Mouse (Mus musculus) limb, embryonic 10.5 days (tissue): ENCODE measurements around the gene Gripap1. TPM values are rescaled to one million over a fixed set of nuclear protein-coding genes. Genes with fewer than 3 reads are reported as not detected.
"Not testable (repeated sequence)": the region's sequence is repeated elsewhere in the genome, so short reads cannot be mapped to it uniquely, and the experiment has no call there.

Experiments used
- DNase-seq: peaks from one replicate; pipeline ENCODE4 v3.0.0-alpha.2; 2017; ENCODE audit warnings: low spot score
- H3K27ac ChIP-seq: fragments of 300-500 bp; sonication (generic); 2 replicates; pipeline ENCODE4 v1.5.1; 2016; ENCODE audit warnings: mild to moderate bottlenecking
- H3K27me3 ChIP-seq: fragments of 300-500 bp; sonication (generic); 2 replicates; pipeline ENCODE4 v1.6.1; 2016; ENCODE audit warnings: low read depth, mild to moderate bottlenecking; ENCODE audit not compliant: poor library complexity, severe bottlenecking
- H3K36me3 ChIP-seq: fragments of 300-500 bp; sonication (generic); 2 replicates; pipeline ENCODE4 v1.6.1; 2016; ENCODE audit warnings: mild to moderate bottlenecking, moderate library complexity
- H3K4me1 ChIP-seq: fragments of 300-500 bp; sonication (generic); 2 replicates; pipeline ENCODE4 v1.6.1; 2016
- H3K4me3 ChIP-seq: fragments of 300-500 bp; sonication (generic); 2 replicates; pipeline ENCODE4 v1.5.1; 2016; ENCODE audit warnings: mild to moderate bottlenecking, moderate library complexity
- H3K9me3 ChIP-seq: fragments of 300-500 bp; sonication (generic); replicated peaks from 2 replicates; pipeline ENCODE4 v1.6.1; 2016; ENCODE audit warnings: mild to moderate bottlenecking
- WGBS: fragments of 180-500 bp; shearing (Covaris S2); methylation state at CpG from one replicate; pipeline ENCODE4 v1.1.7; 2016; 5-methylcytosine and 5-hydroxymethylcytosine counted together
- polyA plus RNA-seq: library from polyadenylated mRNA; unstranded; fragments of >200 nt; fragmentation: Nextera tagmentation; extraction: Ambion mirVana; gene quantifications from 2 replicates; pipeline ENCODE4 v1.2.1, GENCODE M21; 2016

Gripap1 gene
- 29.5 and 36.3 TPM in 2 replicates for polyA plus RNA-seq

- Histone ChIP-seq H3K9me3 (no peaks in the 10 kb centered on the region), H3K27ac (peak within 1 kb of the TSS; percentile 75), H3K27me3 (no peaks in the 10 kb centered on the region), H3K4me3 (peak within 1 kb of the TSS; percentile 60), H3K36me3 (no peaks in the 10 kb centered on the region), H3K4me1 (0 out of 2 replicates have a peak, but pooled peaks cover 5% of the 10 kb centered on the region)
- 7% methylated on average over 24 of the region's 24 CpGs for WGBS
- peak; percentile 62 for DNase-seq
These were observed at the start of gene Gripap1 for GRCm38 (mm10) chrX:7789542-7790136. Gene Gripap1, plus strand, starts transcription at chrX:7789765.

- WGBS: 61% methylated on average over 10 of the region's 10 CpGs
- H3K27me3 ChIP-seq: no peaks in the 10 kb centered on the region
- no peaks in the 10 kb centered on the region; the same call in 1 of the 2 replicates for H3K9me3 ChIP-seq
- H3K4me1 ChIP-seq: 0 out of 2 replicates have a peak, but pooled peaks cover 2% of the 10 kb centered on the region
- DNase-seq: no peak
- H3K27ac ChIP-seq: no peak overlapping the region
- H3K4me3 ChIP-seq: no peak overlapping the region
- peaks cover 25% of the 10 kb centered on the region for H3K36me3 ChIP-seq
These were observed 49.3 kb upstream of the Gripap1 start for GRCm38 (mm10) chrX:7740082-7740819.

- DNase-seq: no peak
- Histone ChIP-seq H3K9me3 (no peaks in the 10 kb centered on the region; the same call in 1 of the 2 replicates), H3K27me3 (no peaks in the 10 kb centered on the region), H3K36me3 (peaks cover 19% of the 10 kb centered on the region), H3K27ac (no peak overlapping the region), H3K4me1 (0 out of 2 replicates have a peak, but pooled peaks cover 2% of the 10 kb centered on the region), H3K4me3 (no peak overlapping the region)
- 76% methylated on average over 5 of the region's 5 CpGs for WGBS
These were observed 48.5 kb upstream of the Gripap1 start for GRCm38 (mm10) chrX:7741103-7741502.

GRCm38 (mm10) chrX:7743470-7743869 is 46.1 kb upstream of the Gripap1 start:
- Histone ChIP-seq H3K27me3 (no peaks in the 10 kb centered on the region), H3K4me3 (no peak overlapping the region), H3K27ac (no peak overlapping the region), H3K9me3 (no peaks in the 10 kb centered on the region), H3K36me3 (no peaks in the 10 kb centered on the region), H3K4me1 (0 out of 2 replicates have a peak, but pooled peaks cover 2% of the 10 kb centered on the region)
- no peak for DNase-seq
- 66% methylated on average over 5 of the region's 5 CpGs for WGBS

GRCm38 (mm10) chrX:7744940-7745339 is 44.6 kb upstream of the Gripap1 start:
- DNase-seq: no peak
- no peaks in the 10 kb centered on the region for H3K9me3 ChIP-seq
- 47% methylated on average over 1 of the region's 1 CpGs for WGBS
- H3K4me3 ChIP-seq: no peak overlapping the region
- no peaks in the 10 kb centered on the region for H3K27me3 ChIP-seq
- peaks cover 6% of the 10 kb centered on the region; the same call in 1 of the 2 replicates for H3K4me1 ChIP-seq
- no peaks in the 10 kb centered on the region for H3K36me3 ChIP-seq
- no peak overlapping the region for H3K27ac ChIP-seq

GRCm38 (mm10) chrX:7745429-7745828 is 44.1 kb upstream of the Gripap1 start:
- Histone ChIP-seq H3K4me3 (no peak overlapping the region), H3K27me3 (no peaks in the 10 kb centered on the region), H3K36me3 (no peaks in the 10 kb centered on the region), H3K27ac (no peak overlapping the region), H3K4me1 (peaks cover 6% of the 10 kb centered on the region; the same call in 1 of the 2 replicates), H3K9me3 (no peaks in the 10 kb centered on the region)
- WGBS: 89% methylated on average over 8 of the region's 8 CpGs
- DNase-seq: no peak

GRCm38 (mm10) chrX:7750432-7751116 is 39.0 kb upstream of the Gripap1 start, which contains the start of gene Ccdc120:
Gene Ccdc120, minus strand, starts transcription at chrX:7750905.
- no peaks in the 10 kb centered on the region for H3K27me3 ChIP-seq
- no peaks in the 10 kb centered on the region for H3K9me3 ChIP-seq
- H3K27ac ChIP-seq: peak within 1 kb of the TSS; percentile 86
- peak within 1 kb of the TSS; percentile 69 for H3K4me3 ChIP-seq
- 7% methylated on average over 49 of the region's 56 CpGs for WGBS
- peaks cover 6% of the 10 kb centered on the region; the same call in 1 of the 2 replicates for H3K4me1 ChIP-seq
- no peaks in the 10 kb centered on the region for H3K36me3 ChIP-seq
- peak; percentile 84 for DNase-seq

GRCm38 (mm10) chrX:7753627-7754026 is 35.9 kb upstream of the Gripap1 start:
- 15% methylated on average over 3 of the region's 3 CpGs for WGBS
- H3K4me1 ChIP-seq, DNase-seq, H3K27me3 ChIP-seq, H3K4me3 ChIP-seq, H3K9me3 ChIP-seq, H3K36me3 ChIP-seq, H3K27ac ChIP-seq: not testable (repeated sequence)

- H3K9me3 ChIP-seq: no peaks in the 10 kb centered on the region
- peak within 1 kb of the TSS; percentile 71 for H3K4me3 ChIP-seq
- peak; percentile 82 for DNase-seq
- H3K36me3 ChIP-seq: peaks cover 10% of the 10 kb centered on the region
- peaks cover 22% of the 10 kb centered on the region for H3K4me1 ChIP-seq
- H3K27ac ChIP-seq: peak within 1 kb of the TSS; percentile 82
- 10% methylated on average over 38 of the region's 38 CpGs for WGBS
- no peaks in the 10 kb centered on the region for H3K27me3 ChIP-seq
These were observed 27.2 kb upstream of the Gripap1 start, which contains the start of gene Tfe3 for GRCm38 (mm10) chrX:7762137-7762920. Gene Tfe3, plus strand, starts transcription at chrX:7762560.

GRCm38 (mm10) chrX:7762921-7763197 is 26.7 kb upstream of the Gripap1 start:
- H3K27me3 ChIP-seq: no peaks in the 10 kb centered on the region
- H3K4me3 ChIP-seq: peak overlapping the region; percentile 71
- H3K9me3 ChIP-seq: no peaks in the 10 kb centered on the region
- peak; percentile 35 for DNase-seq
- peaks cover 22% of the 10 kb centered on the region for H3K4me1 ChIP-seq
- peaks cover 16% of the 10 kb centered on the region for H3K36me3 ChIP-seq
- H3K27ac ChIP-seq: peak overlapping the region; percentile 82
- WGBS: 18% methylated on average over 20 of the region's 21 CpGs

GRCm38 (mm10) chrX:7763631-7764393 is 25.8 kb upstream of the Gripap1 start:
- Histone ChIP-seq H3K27ac (no peak overlapping the region), H3K4me3 (peak overlapping the region; percentile 71), H3K27me3 (no peaks in the 10 kb centered on the region), H3K9me3 (no peaks in the 10 kb centered on the region), H3K4me1 (peaks cover 22% of the 10 kb centered on the region), H3K36me3 (peaks cover 25% of the 10 kb centered on the region)
- 14% methylated on average over 22 of the region's 22 CpGs for WGBS
- DNase-seq: peak; percentile 46
